Mouse (Mus musculus) stomach, embryonic 15.5 days (tissue): Measurements from ENCODE around the gene Gm10378. TPM values are rescaled to one million over a fixed set of nuclear protein-coding genes. Genes with fewer than 3 reads are reported as not detected.
"Not testable (repeated sequence)": the region's sequence is repeated elsewhere in the genome, so short reads cannot be mapped to it uniquely, and the experiment has no call there.

Experiments
- ATAC-seq: fragments of 200-750 bp; cut with Nextera tagmentation; 2 replicates; pipeline ENCODE4 v1.8.0; 2017; ENCODE audit warnings: low read depth, moderate number of reproducible peaks, moderate TSS enrichment; ENCODE audit not compliant: insufficient read depth, low FRiP score
- H3K27ac ChIP-seq: fragments of 300-500 bp; sonication (generic); 2 replicates; pipeline ENCODE4 v1.5.1; 2015; ENCODE audit warnings: mild to moderate bottlenecking, inconsistent platforms
- H3K27me3 ChIP-seq: fragments of 300-500 bp; sonication (generic); replicated peaks from 2 replicates; pipeline ENCODE4 v1.6.1; 2015; ENCODE audit warnings: inconsistent platforms
- H3K36me3 ChIP-seq: fragments of 300-500 bp; sonication (generic); 2 replicates; pipeline ENCODE4 v1.6.1; 2015; ENCODE audit warnings: inconsistent platforms
- H3K4me1 ChIP-seq: fragments of 300-500 bp; sonication (generic); 2 replicates; pipeline ENCODE4 v1.6.1; 2015; ENCODE audit warnings: inconsistent platforms
- H3K4me2 ChIP-seq: fragments of 300-500 bp; sonication (generic); 2 replicates; pipeline ENCODE4 v1.6.1; 2015; ENCODE audit warnings: mild to moderate bottlenecking, inconsistent platforms
- H3K4me3 ChIP-seq: fragments of 300-500 bp; sonication (generic); replicated peaks from 2 replicates; pipeline ENCODE4 v1.5.1; 2015; ENCODE audit warnings: inconsistent platforms
- H3K9ac ChIP-seq: fragments of 300-500 bp; sonication (generic); 2 replicates; pipeline ENCODE4 v1.6.1; 2015; ENCODE audit warnings: inconsistent platforms
- H3K9me3 ChIP-seq: fragments of 300-500 bp; sonication (generic); 2 replicates; pipeline ENCODE4 v1.6.1; 2016; ENCODE audit warnings: inconsistent platforms
- WGBS: fragments of 180-500 bp; shearing (Covaris S2); methylation state at CpG from one replicate; pipeline ENCODE4 v1.1.7; 2015; 5-methylcytosine and 5-hydroxymethylcytosine counted together
- microRNA-seq: library from miRNA; unstranded; fragments of <30 nt; microRNA quantifications from one replicate; pipeline ENCODE4, GENCODE M21; 2016
- polyA plus RNA-seq: library from polyadenylated mRNA; unstranded; fragments of >200 nt; fragmentation: Nextera tagmentation; extraction: Ambion mirVana; gene quantifications from 2 replicates; pipeline ENCODE4 v1.2.1, GENCODE M21; 2015

The Gm10378 gene
- not detected in 2 replicates for polyA plus RNA-seq

- not testable (repeated sequence) for ATAC-seq, H3K4me3 ChIP-seq, H3K36me3 ChIP-seq, H3K27ac ChIP-seq, H3K9ac ChIP-seq, H3K4me1 ChIP-seq, H3K9me3 ChIP-seq, H3K27me3 ChIP-seq, H3K4me2 ChIP-seq
- WGBS, result no CpG with 5 or more reads among the region's 1 CpGs
Measured at GRCm38 (mm10) chr14:42655638-42656037, at the start of gene Gm10378. Gene Gm10378, plus strand, starts transcription at chr14:42655938.

- ATAC-seq, H3K27ac ChIP-seq, H3K27me3 ChIP-seq, H3K9me3 ChIP-seq, H3K36me3 ChIP-seq, H3K4me1 ChIP-seq, H3K9ac ChIP-seq, H3K4me2 ChIP-seq, H3K4me3 ChIP-seq: not testable (repeated sequence)
- WGBS, result 67% methylated on average over 1 of the region's 2 CpGs
Measured at GRCm38 (mm10) chr14:42641817-42642216, 13.9 kb upstream of the Gm10378 start, which contains the start of gene Gm3633. Gene Gm3633, minus strand, starts transcription at chr14:42641917.

Small RNAs within 50 kb of the gene (microRNA-seq; reads per million reads assigned to microRNA genes)
- gene Gm23620 (not detected), gene Gm25228 (not detected)

Other genes with a start within 250 kb of the Gm10378 start
- gene Gm8005, start 216.3 kb upstream of the Gm10378 start, polyA plus RNA-seq, result not detected in 2 replicates
- gene Gm8011, start 192.1 kb upstream of the Gm10378 start, polyA plus RNA-seq, result not detected in 2 replicates
- not detected in 2 replicates for gene Gm8020, start 153.6 kb upstream of the Gm10378 start, polyA plus RNA-seq
- not detected in 2 replicates for gene Gm8024, start 131.7 kb upstream of the Gm10378 start, polyA plus RNA-seq
- not detected in 2 replicates for gene Gm17124, start 56.1 kb upstream of the Gm10378 start, polyA plus RNA-seq
- not detected in 2 replicates for gene Gm3633, start 14.0 kb upstream of the Gm10378 start, polyA plus RNA-seq
- gene Gm3015, start 112.9 kb downstream of the Gm10378 start, polyA plus RNA-seq, result not detected in 2 replicates
- gene Gm10377, start 142.0 kb downstream of the Gm10378 start, polyA plus RNA-seq, result not detected in 2 replicates
- gene Gm21977, start 197.5 kb downstream of the Gm10378 start, polyA plus RNA-seq, result not detected in 2 replicates